Mouse (Mus musculus): Measurements from ENCODE around the gene Camk2n1. TPM values are rescaled to one million over a fixed set of nuclear protein-coding genes. Genes with fewer than 3 reads are reported as not detected.

Camk2n1 gene
- polyA plus RNA-seq, 1 experiment: 21.7 TPM

GRCm38 (mm10) chr4:138455141-138455955 is 1.2 kb downstream of the Camk2n1 start:
- WGBS: 2% methylated on average over 58 of the region's 58 CpGs
- peak; percentile 58 for DNase-seq
- Histone ChIP-seq H3K4me3 (replicated peaks; ENCODE audit: extremely low read depth, low read depth, low read length) (peak overlapping the region; percentile 95), H3K4me1 (ENCODE audit: control insufficient read depth, insufficient read depth, low read length) (peaks cover 7% of the 10 kb centered on the region; the same call in 1 of the 2 replicates)
- TF ChIP-seq POLR2A (IDR thresholded peaks at IDR 0.05; ENCODE audit: borderline replicate concordance, extremely low read depth, low read depth, low read length) (no peak), CTCF (IDR thresholded peaks at IDR 0.05; ENCODE audit: insufficient read depth, low read length) (no peak)

GRCm38 (mm10) chr4:138455956-138456341 is 1.8 kb downstream of the Camk2n1 start:
- peak; percentile 46 for DNase-seq
- peak overlapping the region; percentile 95 for H3K4me3 ChIP-seq (replicated peaks; ENCODE audit: extremely low read depth, low read depth, low read length)
- 3% methylated on average over 16 of the region's 17 CpGs for WGBS
- TF ChIP-seq CTCF (IDR thresholded peaks at IDR 0.05; ENCODE audit: insufficient read depth, low read length): no peak
- no peak for TF ChIP-seq POLR2A (IDR thresholded peaks at IDR 0.05; ENCODE audit: borderline replicate concordance, extremely low read depth, low read depth, low read length)
- peaks cover 7% of the 10 kb centered on the region; the same call in 1 of the 2 replicates for H3K4me1 ChIP-seq (ENCODE audit: control insufficient read depth, insufficient read depth, low read length)

- H3K4me3 ChIP-seq (replicated peaks; ENCODE audit: extremely low read depth, low read depth, low read length): peak overlapping the region; percentile 95
- DNase-seq: peak; percentile 9
- 28% methylated on average over 8 of the region's 8 CpGs for WGBS
- peaks cover 7% of the 10 kb centered on the region; the same call in 1 of the 2 replicates for H3K4me1 ChIP-seq (ENCODE audit: control insufficient read depth, insufficient read depth, low read length)
- TF ChIP-seq POLR2A (IDR thresholded peaks at IDR 0.05; ENCODE audit: borderline replicate concordance, extremely low read depth, low read depth, low read length): no peak
- TF ChIP-seq CTCF (IDR thresholded peaks at IDR 0.05; ENCODE audit: insufficient read depth, low read length): no peak
Observed at GRCm38 (mm10) chr4:138456536-138456935, 2.4 kb downstream of the Camk2n1 start.

GRCm38 (mm10) chr4:138457091-138457490 is 3.0 kb downstream of the Camk2n1 start:
- Histone ChIP-seq H3K4me1 (ENCODE audit: control insufficient read depth, insufficient read depth, low read length) (peaks cover 7% of the 10 kb centered on the region; the same call in 1 of the 2 replicates), H3K4me3 (replicated peaks; ENCODE audit: extremely low read depth, low read depth, low read length) (no peak overlapping the region)
- WGBS: 44% methylated on average over 4 of the region's 4 CpGs
- DNase-seq: no peak
- TF ChIP-seq CTCF (IDR thresholded peaks at IDR 0.05; ENCODE audit: insufficient read depth, low read length) (no peak), POLR2A (IDR thresholded peaks at IDR 0.05; ENCODE audit: borderline replicate concordance, extremely low read depth, low read depth, low read length) (no peak)

- DNase-seq: no peak
- no peak for TF ChIP-seq CTCF (IDR thresholded peaks at IDR 0.05; ENCODE audit: insufficient read depth, low read length)
- TF ChIP-seq POLR2A (IDR thresholded peaks at IDR 0.05; ENCODE audit: borderline replicate concordance, extremely low read depth, low read depth, low read length): no peak
- WGBS: 84% methylated on average over 7 of the region's 7 CpGs
- peaks cover 7% of the 10 kb centered on the region; the same call in 1 of the 2 replicates for H3K4me1 ChIP-seq (ENCODE audit: control insufficient read depth, insufficient read depth, low read length)
- no peak overlapping the region for H3K4me3 ChIP-seq (replicated peaks; ENCODE audit: extremely low read depth, low read depth, low read length)
Observed at GRCm38 (mm10) chr4:138458171-138458570, 4.1 kb downstream of the Camk2n1 start.

- DNase-seq: no peak
- H3K4me3 ChIP-seq (replicated peaks; ENCODE audit: extremely low read depth, low read depth, low read length): no peak overlapping the region
- H3K4me1 ChIP-seq (ENCODE audit: control insufficient read depth, insufficient read depth, low read length): peaks cover 7% of the 10 kb centered on the region; the same call in 1 of the 2 replicates
- WGBS: 64% methylated on average over 5 of the region's 5 CpGs
- no peak for TF ChIP-seq CTCF (IDR thresholded peaks at IDR 0.05; ENCODE audit: insufficient read depth, low read length)
- TF ChIP-seq POLR2A (IDR thresholded peaks at IDR 0.05; ENCODE audit: borderline replicate concordance, extremely low read depth, low read depth, low read length): no peak
Observed at GRCm38 (mm10) chr4:138458735-138459440, 4.8 kb downstream of the Camk2n1 start.

- 74% methylated on average over 6 of the region's 6 CpGs for WGBS
- DNase-seq: no peak
- H3K4me3 ChIP-seq (replicated peaks; ENCODE audit: extremely low read depth, low read depth, low read length): no peak overlapping the region
- peaks cover 15% of the 10 kb centered on the region for H3K4me1 ChIP-seq (ENCODE audit: control insufficient read depth, insufficient read depth, low read length)
- TF ChIP-seq POLR2A (IDR thresholded peaks at IDR 0.05; ENCODE audit: borderline replicate concordance, extremely low read depth, low read depth, low read length) (no peak), CTCF (IDR thresholded peaks at IDR 0.05; ENCODE audit: insufficient read depth, low read length) (no peak)
Observed at GRCm38 (mm10) chr4:138459775-138460174, 5.7 kb downstream of the Camk2n1 start.

- H3K4me1 ChIP-seq (ENCODE audit: control insufficient read depth, insufficient read depth, low read length): peaks cover 13% of the 10 kb centered on the region
- no peak for TF ChIP-seq CTCF (IDR thresholded peaks at IDR 0.05; ENCODE audit: insufficient read depth, low read length)
- no peak for TF ChIP-seq POLR2A (IDR thresholded peaks at IDR 0.05; ENCODE audit: borderline replicate concordance, extremely low read depth, low read depth, low read length)
- WGBS: 27% methylated on average over 9 of the region's 9 CpGs
- DNase-seq: no peak
- H3K4me3 ChIP-seq (replicated peaks; ENCODE audit: extremely low read depth, low read depth, low read length): no peak overlapping the region
Observed at GRCm38 (mm10) chr4:138460910-138461309, 6.8 kb downstream of the Camk2n1 start.

- TF ChIP-seq CTCF (IDR thresholded peaks at IDR 0.05; ENCODE audit: insufficient read depth, low read length) (no peak), POLR2A (IDR thresholded peaks at IDR 0.05; ENCODE audit: borderline replicate concordance, extremely low read depth, low read depth, low read length) (no peak)
- WGBS: 96% methylated on average over 5 of the region's 5 CpGs
- H3K4me1 ChIP-seq (ENCODE audit: control insufficient read depth, insufficient read depth, low read length): peaks cover 11% of the 10 kb centered on the region
- no peak for DNase-seq
- H3K4me3 ChIP-seq (replicated peaks; ENCODE audit: extremely low read depth, low read depth, low read length): no peak overlapping the region
Observed at GRCm38 (mm10) chr4:138461471-138461870, 7.4 kb downstream of the Camk2n1 start.
